Mouse (Mus musculus) midbrain, embryonic 14.5 days (tissue): ENCODE results near the gene Taf4. TPM values are rescaled to one million over a fixed set of nuclear protein-coding genes. Genes with fewer than 3 reads are reported as not detected.
A peak's percentile ranks its signal among the peaks of the same experiment; 100 is the strongest.

ENCODE experiments used
- ATAC-seq: fragments of 200-750 bp; cut with Nextera tagmentation; 2 replicates; pipeline ENCODE4 v1.8.0; 2017; ENCODE audit warnings: moderate number of reproducible peaks, moderate library complexity; ENCODE audit not compliant: low FRiP score, low TSS enrichment
- DNase-seq: peaks from one replicate; pipeline ENCODE4 v3.0.0-alpha.2; 2015
- H3K27ac ChIP-seq: fragments of 300-500 bp; sonication (generic); replicated peaks from 2 replicates; pipeline ENCODE4 v1.5.1; 2014; ENCODE audit warnings: mild to moderate bottlenecking, low read depth, low read length, moderate library complexity
- H3K27me3 ChIP-seq: fragments of 300-500 bp; sonication (generic); 2 replicates; pipeline ENCODE4 v1.6.1; 2014; ENCODE audit warnings: low read length, control low read depth, mixed read lengths; ENCODE audit not compliant: control insufficient read depth, insufficient read depth
- H3K36me3 ChIP-seq: fragments of 300-500 bp; sonication (generic); 2 replicates; pipeline ENCODE4 v1.6.1; 2014; ENCODE audit warnings: low read length, control low read depth; ENCODE audit not compliant: control insufficient read depth, insufficient read depth
- H3K4me1 ChIP-seq: fragments of 300-500 bp; sonication (generic); 2 replicates; pipeline ENCODE4 v1.6.1; 2014; ENCODE audit warnings: mild to moderate bottlenecking, antibody characterized with exemption, low read length, control low read depth; ENCODE audit not compliant: control insufficient read depth, insufficient read depth
- H3K4me2 ChIP-seq: fragments of 300-500 bp; sonication (generic); 2 replicates; pipeline ENCODE4 v1.6.1; 2014; ENCODE audit warnings: mild to moderate bottlenecking, low read length, moderate library complexity
- H3K4me3 ChIP-seq: fragments of 300-500 bp; sonication (generic); replicated peaks from 2 replicates; pipeline ENCODE4 v1.5.1; 2014; ENCODE audit warnings: low read depth, low read length
- H3K9ac ChIP-seq: fragments of 300-500 bp; sonication (generic); replicated peaks from 2 replicates; pipeline ENCODE4 v1.6.1; 2014; ENCODE audit warnings: mild to moderate bottlenecking, low read length, moderate library complexity
- H3K9me3 ChIP-seq: fragments of 300-500 bp; sonication (generic); 2 replicates; pipeline ENCODE4 v1.6.1; 2016; ENCODE audit warnings: low read length, control low read depth, mixed read lengths; ENCODE audit not compliant: control insufficient read depth
- WGBS: fragments of 180-500 bp; shearing (Covaris S2); extraction: QIAGEN DNeasy Blood & Tissue Kit; methylation state at CpG from one replicate; pipeline ENCODE4 v1.1.7; 2014; 5-methylcytosine and 5-hydroxymethylcytosine counted together
- polyA plus RNA-seq: library from polyadenylated mRNA; unstranded; fragments of >200 nt; fragmentation: Nextera tagmentation; extraction: Ambion mirVana; gene quantifications from 2 replicates; pipeline ENCODE4 v1.2.1, GENCODE M21; 2014

Taf4 gene
- polyA plus RNA-seq, 1 experiment from 2014 or later, result 5.4 TPM

DNA sequence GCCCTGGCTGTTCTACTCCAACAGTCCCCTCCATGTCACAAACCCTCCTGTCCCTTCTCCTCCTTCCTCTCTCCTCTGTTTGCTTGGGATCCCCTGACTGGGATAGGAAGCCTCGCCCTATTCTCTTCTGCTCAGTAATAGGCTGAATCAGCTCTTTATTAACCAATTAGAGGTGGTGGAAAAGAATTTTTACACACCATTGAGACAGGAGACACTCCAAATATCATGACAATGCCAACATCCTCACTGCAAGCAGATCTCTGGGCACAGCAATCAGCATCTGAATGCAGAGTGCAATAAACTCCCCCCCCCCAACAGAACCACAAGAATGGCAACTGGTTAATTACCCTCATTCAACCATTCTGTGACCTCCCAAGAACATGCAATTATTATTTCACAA is 12.7 kb upstream of the Taf4 start:
- DNase-seq (no peak), ATAC-seq (no peak)
- no peak overlapping the region for H3K27ac ChIP-seq
- 55% methylated on average over 1 of the region's 1 CpGs for WGBS
- no peak overlapping the region for H3K4me3 ChIP-seq
- no peak overlapping the region for H3K4me2 ChIP-seq
- H3K4me1 ChIP-seq, result no peaks in the 10 kb centered on the region
- no peaks in the 10 kb centered on the region for H3K27me3 ChIP-seq
- no peaks in the 10 kb centered on the region for H3K9me3 ChIP-seq
- H3K9ac ChIP-seq, result no peak overlapping the region
- H3K36me3 ChIP-seq, result no peaks in the 10 kb centered on the region

DNA sequence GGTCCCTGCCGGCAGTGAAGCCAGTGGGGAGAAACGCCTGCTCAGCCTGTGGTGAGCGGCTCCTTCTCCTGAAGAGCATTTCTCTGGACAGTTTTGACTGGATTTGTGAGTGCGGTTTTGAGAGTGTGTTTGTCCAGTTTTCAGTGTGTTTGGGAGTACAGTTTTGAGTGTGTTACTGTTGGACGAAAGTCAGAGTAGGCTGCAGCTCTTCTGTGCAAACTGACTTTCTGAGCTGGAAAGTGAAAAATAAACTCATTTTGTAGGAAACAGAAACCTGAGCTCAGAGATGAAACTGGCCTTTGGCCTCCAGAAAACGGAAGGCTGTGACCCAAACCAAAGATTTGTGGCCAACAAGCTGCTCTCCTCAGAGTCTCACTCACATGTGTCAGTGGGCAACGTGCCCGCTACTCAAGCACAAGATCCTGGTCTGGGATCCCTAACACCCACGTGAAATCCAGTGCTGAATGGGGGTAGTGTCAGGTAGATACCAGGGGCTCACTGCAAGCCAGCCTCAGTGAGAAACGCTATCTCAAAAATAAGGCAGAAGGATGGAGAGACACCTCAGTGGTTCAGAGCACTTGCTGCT is 10.1 kb upstream of the Taf4 start:
- Histone ChIP-seq H3K9me3 (no peaks in the 10 kb centered on the region), H3K27ac (no peak overlapping the region), H3K4me3 (no peak overlapping the region), H3K9ac (no peak overlapping the region), H3K4me1 (no peaks in the 10 kb centered on the region), H3K27me3 (no peaks in the 10 kb centered on the region), H3K36me3 (no peaks in the 10 kb centered on the region), H3K4me2 (no peak overlapping the region)
- DNase-seq, result no peak
- no peak for ATAC-seq
- 74% methylated on average over 10 of the region's 10 CpGs for WGBS

DNA sequence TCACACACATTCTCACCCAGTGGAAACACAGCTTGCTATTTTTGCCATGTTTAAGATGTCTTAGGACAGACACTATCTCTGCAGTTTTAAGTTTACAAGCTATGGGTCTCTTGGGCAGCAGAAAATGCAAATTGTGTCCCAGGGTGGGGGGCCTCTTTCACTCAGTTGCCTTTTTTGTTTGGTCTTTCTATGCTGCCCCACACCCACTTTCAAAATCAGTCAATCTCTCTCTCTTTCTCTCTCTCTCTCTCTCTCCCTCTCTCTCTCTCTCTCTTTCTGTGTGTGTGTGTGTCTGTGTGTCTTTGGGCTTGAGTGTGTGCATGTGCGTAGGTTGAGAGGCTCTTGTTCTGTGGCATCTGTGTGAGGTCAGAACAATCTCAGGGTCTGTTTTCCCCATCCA is 9.2 kb upstream of the Taf4 start:
- H3K4me3 ChIP-seq, result no peak overlapping the region
- DNase-seq, result no peak
- H3K9me3 ChIP-seq, result no peaks in the 10 kb centered on the region
- H3K4me2 ChIP-seq, result no peak overlapping the region
- 77% methylated on average over 1 of the region's 1 CpGs for WGBS
- no peak overlapping the region for H3K27ac ChIP-seq
- ATAC-seq, result no peak
- H3K36me3 ChIP-seq, result no peaks in the 10 kb centered on the region
- H3K4me1 ChIP-seq, result no peaks in the 10 kb centered on the region
- H3K27me3 ChIP-seq, result no peaks in the 10 kb centered on the region
- H3K9ac ChIP-seq, result no peak overlapping the region

DNA sequence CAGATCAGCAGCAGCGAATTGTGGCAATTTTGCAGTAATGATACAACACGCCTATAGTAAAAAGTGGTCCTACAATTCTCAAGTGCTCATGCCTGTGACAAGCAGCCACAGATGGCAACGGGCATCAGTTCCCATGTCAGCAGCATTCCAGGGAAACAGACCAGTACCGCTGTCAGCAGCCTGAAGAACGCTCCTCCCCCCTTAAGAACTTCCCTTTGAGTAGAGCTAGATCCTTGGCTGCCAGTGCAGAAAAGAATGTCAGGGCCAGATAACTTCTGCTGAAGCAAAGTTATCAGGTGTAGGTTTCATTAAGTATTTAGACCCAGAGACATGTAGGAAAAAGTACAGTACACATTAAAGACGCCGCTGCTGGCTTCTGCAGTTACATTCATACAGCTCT is 8.4 kb upstream of the Taf4 start:
- Histone ChIP-seq H3K9ac (no peak overlapping the region), H3K27me3 (no peaks in the 10 kb centered on the region), H3K9me3 (no peaks in the 10 kb centered on the region), H3K4me1 (no peaks in the 10 kb centered on the region), H3K4me2 (no peak overlapping the region), H3K4me3 (no peak overlapping the region), H3K36me3 (no peaks in the 10 kb centered on the region), H3K27ac (no peak overlapping the region)
- ATAC-seq, result no peak
- DNase-seq, result no peak
- WGBS, result 45% methylated on average over 7 of the region's 7 CpGs

DNA sequence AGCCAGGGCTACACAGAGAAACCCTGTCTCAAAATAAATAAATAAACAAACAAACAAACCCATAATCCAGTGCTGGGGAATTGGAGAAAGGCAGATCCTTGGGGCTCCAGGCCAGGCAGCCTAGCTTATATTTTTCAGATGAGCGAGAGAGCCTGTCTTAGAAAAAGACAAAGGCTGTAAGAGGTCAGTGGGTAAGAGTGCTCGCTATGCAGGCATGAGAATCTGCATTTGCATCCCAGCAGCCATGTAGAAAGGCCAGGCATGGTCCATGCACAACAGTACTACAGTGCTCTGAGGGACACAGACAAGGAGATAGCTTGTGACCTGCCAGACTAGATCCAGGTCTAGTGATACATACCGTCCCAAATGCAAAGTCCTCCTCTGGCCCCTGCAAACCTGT is 6.3 kb upstream of the Taf4 start:
- DNase-seq, result no peak
- Histone ChIP-seq H3K27me3 (no peaks in the 10 kb centered on the region), H3K9me3 (no peaks in the 10 kb centered on the region), H3K4me1 (peaks cover 7% of the 10 kb centered on the region; the same call in 1 of the 2 replicates), H3K36me3 (no peaks in the 10 kb centered on the region), H3K27ac (no peak overlapping the region), H3K4me3 (no peak overlapping the region), H3K9ac (no peak overlapping the region), H3K4me2 (no peak overlapping the region)
- no peak for ATAC-seq
- 75% methylated on average over 3 of the region's 3 CpGs for WGBS

DNA sequence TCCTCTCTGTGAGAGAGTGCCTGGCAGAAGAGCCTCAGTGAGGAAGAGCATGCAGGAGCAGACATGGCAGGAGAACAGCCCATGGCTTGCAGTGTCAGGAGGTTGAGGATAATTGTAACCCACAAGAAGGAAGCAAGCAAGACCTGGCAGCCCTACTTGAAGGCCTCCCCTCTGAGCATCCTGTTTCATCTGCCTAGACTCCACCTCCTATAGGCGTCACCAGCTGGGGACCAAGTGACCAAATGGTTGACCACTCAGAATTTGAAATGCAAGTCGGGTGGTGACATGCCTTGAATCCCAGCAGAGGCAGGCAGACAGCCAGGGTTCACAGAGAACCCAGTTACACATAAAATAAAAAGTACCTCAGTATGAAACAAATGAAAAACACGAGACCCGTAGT is 4.2 kb upstream of the Taf4 start:
- WGBS, result 61% methylated on average over 4 of the region's 4 CpGs
- H3K9me3 ChIP-seq, result no peaks in the 10 kb centered on the region
- peaks cover 11% of the 10 kb centered on the region; the same call in 1 of the 2 replicates for H3K4me1 ChIP-seq
- no peak overlapping the region for H3K4me3 ChIP-seq
- DNase-seq, result no peak
- H3K36me3 ChIP-seq, result no peaks in the 10 kb centered on the region
- H3K9ac ChIP-seq, result no peak overlapping the region
- no peak for ATAC-seq
- no peaks in the 10 kb centered on the region for H3K27me3 ChIP-seq
- no peak overlapping the region for H3K4me2 ChIP-seq
- H3K27ac ChIP-seq, result no peak overlapping the region

DNA sequence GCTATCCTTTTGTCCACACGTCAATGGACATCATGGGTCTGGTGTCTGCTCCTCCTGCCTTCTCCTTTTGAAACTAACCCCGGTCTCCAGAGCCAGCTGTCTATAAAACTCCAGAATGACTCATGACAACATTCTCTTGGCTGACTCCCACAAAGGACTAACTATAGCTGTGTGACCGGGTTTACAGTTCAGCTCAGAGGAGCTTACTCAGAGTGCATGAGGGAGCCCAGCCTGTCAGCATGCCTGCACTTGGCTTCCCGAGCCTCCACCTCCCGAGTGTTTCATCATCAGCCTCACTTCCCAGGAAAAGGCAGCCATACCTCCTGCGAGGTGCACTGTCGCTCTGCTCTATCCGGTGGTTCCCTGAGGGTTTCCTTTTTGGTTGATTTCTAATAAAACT is 3.4 kb upstream of the Taf4 start:
- ATAC-seq (no peak), DNase-seq (no peak)
- H3K4me3 ChIP-seq, result no peak overlapping the region
- H3K27me3 ChIP-seq, result no peaks in the 10 kb centered on the region
- H3K4me2 ChIP-seq, result no peak overlapping the region
- no peak overlapping the region for H3K9ac ChIP-seq
- no peak overlapping the region for H3K27ac ChIP-seq
- H3K4me1 ChIP-seq, result peaks cover 11% of the 10 kb centered on the region; the same call in 1 of the 2 replicates
- H3K36me3 ChIP-seq, result no peaks in the 10 kb centered on the region
- H3K9me3 ChIP-seq, result no peaks in the 10 kb centered on the region
- WGBS, result 74% methylated on average over 8 of the region's 8 CpGs

DNA sequence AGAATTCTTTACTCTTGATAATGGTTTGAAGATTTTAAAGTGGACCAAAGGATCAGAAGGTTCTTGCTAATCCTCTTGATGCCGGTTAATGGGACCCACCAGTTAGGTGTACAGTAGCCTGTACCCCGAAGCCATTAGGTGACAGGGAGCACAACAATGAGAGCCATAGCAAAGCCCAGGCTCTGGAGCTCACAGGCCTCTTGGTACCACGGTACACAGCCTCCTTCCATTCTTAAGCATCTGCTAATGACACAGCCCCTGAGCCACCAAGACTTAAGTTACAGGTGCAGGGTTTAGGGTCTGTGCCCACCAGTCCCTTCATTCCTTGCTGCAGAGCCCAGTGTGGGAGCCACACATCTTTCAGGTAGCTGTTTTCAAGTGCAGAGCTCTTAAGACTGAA is 1.8 kb upstream of the Taf4 start:
- H3K9ac ChIP-seq, result no peak overlapping the region
- H3K4me3 ChIP-seq, result peak overlapping the region; percentile 80; the same call in 1 of the 2 replicates
- peak overlapping the region; percentile 63 for H3K4me2 ChIP-seq

DNA sequence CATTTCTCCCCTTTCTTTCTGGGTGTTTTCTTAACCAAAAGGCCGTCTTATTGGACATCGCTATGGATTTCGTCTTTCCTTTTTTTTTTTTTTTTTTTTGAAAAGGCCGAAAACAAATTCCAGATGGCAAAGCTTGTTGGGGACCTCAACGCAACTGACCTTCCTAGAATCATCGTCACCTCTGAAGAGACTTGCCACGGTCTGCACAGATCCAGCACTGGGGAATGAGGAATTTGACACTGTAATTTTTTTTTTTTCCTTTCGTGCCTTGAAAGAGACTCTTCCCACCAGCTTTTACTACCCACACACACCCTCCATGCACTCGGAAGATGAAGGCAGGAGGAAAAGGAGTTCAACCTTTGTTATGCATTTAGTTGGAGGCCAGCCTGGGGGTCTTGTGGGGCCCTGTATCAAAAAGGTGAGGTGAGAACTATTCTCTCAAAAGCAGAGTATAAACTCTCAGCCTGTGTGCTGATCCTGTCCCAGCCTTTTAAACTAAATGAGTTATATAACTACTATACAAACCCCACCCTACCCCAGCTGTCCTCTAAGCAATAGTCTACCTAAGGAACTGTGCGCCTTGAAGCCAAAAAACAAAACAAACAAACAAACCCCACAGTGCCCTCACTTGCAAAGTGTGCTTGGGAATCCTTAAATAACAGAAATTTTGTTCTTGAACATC is 1.0 kb upstream of the Taf4 start:
- 11% methylated on average over 10 of the region's 10 CpGs for WGBS
- H3K27me3 ChIP-seq, result no peaks in the 10 kb centered on the region
- peaks cover 31% of the 10 kb centered on the region for H3K4me1 ChIP-seq
- H3K27ac ChIP-seq, result peak overlapping the region; percentile 95
- DNase-seq (peak; percentile 23), ATAC-seq (no peak)
- H3K9me3 ChIP-seq, result no peaks in the 10 kb centered on the region
- H3K9ac ChIP-seq, result peak overlapping the region; percentile 92
- peak overlapping the region; percentile 63 for H3K4me2 ChIP-seq
- H3K4me3 ChIP-seq, result peak overlapping the region; percentile 80
- no peaks in the 10 kb centered on the region for H3K36me3 ChIP-seq

More for the DNA sequence above, 1.8 kb upstream of the Taf4 start:
- peaks cover 24% of the 10 kb centered on the region for H3K4me1 ChIP-seq
- no peak for ATAC-seq
- WGBS, result 72% methylated on average over 3 of the region's 3 CpGs
- no peaks in the 10 kb centered on the region for H3K27me3 ChIP-seq
- no peaks in the 10 kb centered on the region for H3K9me3 ChIP-seq
- no peak overlapping the region for H3K27ac ChIP-seq
- no peak for DNase-seq
- no peaks in the 10 kb centered on the region for H3K36me3 ChIP-seq
